Comparison of ENCODE assay signal across 10 mouse cellular contexts in the genomic region with DNA sequence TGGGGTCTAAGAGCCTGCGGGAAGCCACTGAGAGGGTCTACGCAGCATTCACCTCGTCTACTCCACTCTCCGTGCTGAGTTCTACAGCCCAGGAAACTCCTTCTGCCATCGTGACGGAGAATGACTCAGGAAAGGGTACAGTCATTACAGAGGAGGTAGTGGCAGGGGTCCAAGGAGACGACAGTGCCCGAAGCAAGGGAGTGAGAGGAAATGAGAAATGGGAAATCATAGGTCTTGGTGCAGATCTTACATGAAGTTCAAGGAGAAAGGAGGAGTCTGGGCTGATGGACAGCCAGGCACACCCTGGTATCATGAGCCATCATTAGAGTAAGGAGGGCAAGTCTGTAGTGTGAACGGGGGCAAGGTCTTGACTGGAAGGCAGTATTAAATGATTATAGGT. TPM values are rescaled to one million over a fixed set of nuclear protein-coding genes. Genes with fewer than 3 reads are reported as not detected.
DNase-seq lines count a peak whose midpoint lies in the region; ATAC-seq and TF ChIP-seq lines count a peak whose summit lies in the region.
"Had no signal": no experiment of that assay in that cellular context is flagged by ENCODE, and none has a peak within 500 bp of the region (broad histone marks: within the 10 kb centered on the region; RNA-seq: fewer than 3 reads in every experiment).

No protein-coding gene starts in this region.

- H3K9ac ChIP-seq in heart, adult 2 months (ENCODE audit: low read depth, low read length): no peak overlapping the region
- H3K9ac ChIP-seq in intestine, postnatal 0 days (ENCODE audit: low read depth, low read length): no peak overlapping the region
- H3K9ac ChIP-seq in midbrain, embryonic 14.5 days (replicated peaks; ENCODE audit: low read length): no peak overlapping the region
- H3K9ac ChIP-seq: midbrain, embryonic 12.5 days had no signal

- no peaks in the 10 kb centered on the region for H3K36me3 ChIP-seq in heart, adult 2 months (ENCODE audit: control insufficient read depth, insufficient read depth, low read length)
- H3K36me3 ChIP-seq in intestine, postnatal 0 days (ENCODE audit: control insufficient read depth, insufficient read depth): no peaks in the 10 kb centered on the region
- H3K36me3 ChIP-seq in midbrain, embryonic 14.5 days (ENCODE audit: control insufficient read depth, insufficient read depth, low read length): no peaks in the 10 kb centered on the region
- H3K36me3 ChIP-seq: midbrain, embryonic 12.5 days had no signal

- peaks cover 15% of the 10 kb centered on the region for H3K4me1 ChIP-seq in heart, adult 2 months (ENCODE audit: control insufficient read depth, insufficient read depth, low read length)
- peaks cover 12% of the 10 kb centered on the region; the same call in 1 of the 2 replicates for H3K4me1 ChIP-seq in intestine, postnatal 0 days (replicated peaks; ENCODE audit: control insufficient read depth, insufficient read depth, low read length)
- H3K4me1 ChIP-seq in midbrain, embryonic 14.5 days (ENCODE audit: control insufficient read depth, insufficient read depth, low read length): 0 out of 2 replicates have a peak, but pooled peaks cover 12% of the 10 kb centered on the region

- peak overlapping the region; percentile 41; the same call in 1 of the 2 replicates for H3K27ac ChIP-seq in heart, adult 2 months
- H3K27ac ChIP-seq in intestine, postnatal 0 days (ENCODE audit: low read depth, low read length): peak overlapping the region; percentile 93
- H3K27ac ChIP-seq in midbrain, embryonic 14.5 days (replicated peaks; ENCODE audit: low read depth, low read length): no peak overlapping the region
- H3K27ac ChIP-seq: midbrain, embryonic 12.5 days had no signal

- no peak for TF ChIP-seq EP300 in heart, adult 2 months (IDR thresholded peaks at IDR 0.05; ENCODE audit: insufficient read depth, low read depth, low read length)

- peak in 1 of 2 experiments; percentile 29 for DNase-seq in heart, adult 2 months
- DNase-seq in heart, adult 8-10 months (ENCODE audit: low spot score): no peak
- peak; percentile 93 for DNase-seq in 3T3-L1 (ENCODE audit: low read depth, low spot score)
- peak; percentile 91 for DNase-seq in adrenal gland, adult 2 months
- DNase-seq in midbrain, embryonic 14.5 days: no peak
- DNase-seq in kidney, postnatal 36 days: no peak
- DNase-seq: thymus, postnatal 25 days had no signal

- no peak overlapping the region for H3K4me3 ChIP-seq in heart, adult 2 months
- H3K4me3 ChIP-seq in intestine, postnatal 0 days (ENCODE audit: low read depth, low read length): no peak overlapping the region
- H3K4me3 ChIP-seq in midbrain, embryonic 14.5 days (replicated peaks; ENCODE audit: low read depth, low read length): no peak overlapping the region
- H3K4me3 ChIP-seq: midbrain, embryonic 12.5 days had no signal

- no peak; the same call in 1 of the 2 replicates for ATAC-seq in intestine, postnatal 0 days
- ATAC-seq in midbrain, embryonic 14.5 days (ENCODE audit: low FRiP score, low TSS enrichment): no peak
- ATAC-seq in activated CD4-positive, CD25-positive, alpha-beta regulatory T cell, adult 4 months: no peak

- H3K27me3 ChIP-seq in heart, adult 2 months (ENCODE audit: control insufficient read depth, insufficient read depth, low read length): no peaks in the 10 kb centered on the region
- no peaks in the 10 kb centered on the region for H3K27me3 ChIP-seq in intestine, postnatal 0 days (replicated peaks; ENCODE audit: control insufficient read depth, insufficient read depth, low read length)
- H3K27me3 ChIP-seq in midbrain, embryonic 14.5 days (ENCODE audit: control insufficient read depth, insufficient read depth, low read length): no peaks in the 10 kb centered on the region
- H3K27me3 ChIP-seq: midbrain, embryonic 12.5 days had no signal

- TF ChIP-seq POLR2A in heart, adult 2 months (IDR thresholded peaks at IDR 0.05; ENCODE audit: insufficient read depth, low read depth, low read length): no peak

- WGBS in heart, adult 2 months: 50% methylated on average over 9 of the region's 9 CpGs
- 55% methylated on average over 9 of the region's 9 CpGs for WGBS in intestine, postnatal 0 days
- 82% methylated on average over 9 of the region's 9 CpGs for WGBS in midbrain, embryonic 14.5 days

- no peaks in the 10 kb centered on the region for H3K79me2 ChIP-seq in heart, adult 2 months (replicated peaks; ENCODE audit: control insufficient read depth, insufficient read depth, low read length)

- H3K4me2 ChIP-seq in intestine, postnatal 0 days (replicated peaks; ENCODE audit: low read depth): peak overlapping the region; percentile 21
- no peak overlapping the region for H3K4me2 ChIP-seq in midbrain, embryonic 14.5 days (ENCODE audit: low read length)
- H3K4me2 ChIP-seq: midbrain, embryonic 12.5 days had no signal

- no peak for TF ChIP-seq CTCF in heart, adult 2 months (IDR thresholded peaks at IDR 0.05)
- TF ChIP-seq CTCF in intestine, postnatal 0 days (IDR thresholded peaks at IDR 0.05; ENCODE audit: low read depth): no peak

- H3K9me3 ChIP-seq in intestine, postnatal 0 days (ENCODE audit: control insufficient read depth): no peaks in the 10 kb centered on the region
- H3K9me3 ChIP-seq in midbrain, embryonic 14.5 days (ENCODE audit: control insufficient read depth, low read length): no peaks in the 10 kb centered on the region
- H3K9me3 ChIP-seq: midbrain, embryonic 12.5 days had no signal

- intact Hi-C loops in heart, adult 2 months (cut with DNase I): no loop called here

RNA-seq across cellular contexts. Expression of a gene that starts 37.5 kb away (rescaled TPM):
- total RNA-seq in heart, adult 2 months (2021): 10 to 100 TPM; 18.5 to 20.5 TPM
- polyA plus RNA-seq in heart, adult 2 months (2012; rRNA removed): 2.5 and 5.9 TPM in 2 replicates
- 10 to 100 TPM; 16.9 to 20.8 (median 18.9) TPM for total RNA-seq in heart, adult 8-10 months (2022)
- 10 to 100 TPM; 12.2 to 16.2 TPM for total RNA-seq in adrenal gland, adult 2 months (2021)
- 0.78 and 0.99 TPM in 2 replicates for polyA plus RNA-seq in adrenal gland, adult 2 months (2012; rRNA removed)
- polyA plus RNA-seq in intestine, postnatal 0 days (2015; fragmentation: Nextera tagmentation; extraction: Ambion mirVana): 2.3 and 2.9 TPM in 2 replicates
- polyA plus RNA-seq in midbrain, embryonic 14.5 days (2014; fragmentation: Nextera tagmentation; extraction: Ambion mirVana): 6.4 and 10.7 TPM in 2 replicates
- polyA plus RNA-seq in activated CD4-positive, CD25-positive, alpha-beta regulatory T cell, adult 4 months (2017; shearing (Covaris generic)): 10 to 100 TPM; 10.5 to 11.4 TPM

Comparison
In these comparisons a context has a peak if more than half of its experiments do, and no peak if none do; other contexts are left out.
1. DNase-seq: peak in 3T3-L1 (single experiment) and adrenal gland, adult 2 months (single experiment); none in heart, adult 8-10 months (single experiment), midbrain, embryonic 14.5 days (single experiment) and kidney, postnatal 36 days (0 of 2).